Mouse (Mus musculus): ENCODE results near the gene Slc29a2.
"Not testable (repeated sequence)": the region's sequence is repeated elsewhere in the genome, so short reads cannot be mapped to it uniquely, and the experiment has no call there.

Slc29a2 gene

GRCm38 (mm10) chr19:5023621-5024479 lies at the start of gene Slc29a2:
Slc29a2 (plus strand) TSS chr19:5023860.
- DNase-seq (ENCODE audit: low spot score in 2 of 2) = peak; percentile 88 to 91

GRCm38 (mm10) chr19:4981767-4982166 lies 41.9 kb upstream of the Slc29a2 start:
- peak in 1 of 2 experiments; percentile 81 for DNase-seq (ENCODE audit: low spot score in 2 of 2)

GRCm38 (mm10) chr19:4989013-4989412 lies 34.6 kb upstream of the Slc29a2 start:
- peak; percentile 73 to 74 for DNase-seq (ENCODE audit: low spot score in 2 of 2)

GRCm38 (mm10) chr19:4989434-4990255 lies 34.0 kb upstream of the Slc29a2 start:
- DNase-seq (ENCODE audit: low spot score in 2 of 2) = peak; percentile 83 to 86

- no peak for DNase-seq (ENCODE audit: low spot score in 2 of 2)
Observed at GRCm38 (mm10) chr19:4990256-4990625, 33.4 kb upstream of the Slc29a2 start, which contains the start of gene Npas4. Npas4 (minus strand) TSS chr19:4990316.

GRCm38 (mm10) chr19:4990716-4991115 lies 32.9 kb upstream of the Slc29a2 start:
- DNase-seq (ENCODE audit: low spot score in 2 of 2) = peak; percentile 54 to 59

GRCm38 (mm10) chr19:4992371-4992770 lies 31.3 kb upstream of the Slc29a2 start:
- DNase-seq (ENCODE audit: low spot score in 2 of 2) = no peak

GRCm38 (mm10) chr19:4992904-4993303 lies 30.8 kb upstream of the Slc29a2 start:
- peak; percentile 81 to 92 for DNase-seq (ENCODE audit: low spot score in 2 of 2)

GRCm38 (mm10) chr19:4994043-4994442 lies 29.6 kb upstream of the Slc29a2 start:
- DNase-seq (ENCODE audit: low spot score in 2 of 2) = peak; percentile 83 to 92

- DNase-seq (ENCODE audit: low spot score in 2 of 2) = peak; percentile 61 to 81
Observed at GRCm38 (mm10) chr19:4999445-5000140, 24.1 kb upstream of the Slc29a2 start.

GRCm38 (mm10) chr19:5001666-5002406 lies 21.8 kb upstream of the Slc29a2 start:
- DNase-seq (ENCODE audit: low spot score in 2 of 2) = peak; percentile 94 to 97

GRCm38 (mm10) chr19:5003644-5004043 lies 20.0 kb upstream of the Slc29a2 start:
- DNase-seq (ENCODE audit: low spot score in 2 of 2) = not testable (repeated sequence)

GRCm38 (mm10) chr19:5004925-5005324 lies 18.7 kb upstream of the Slc29a2 start:
- DNase-seq (ENCODE audit: low spot score in 2 of 2) = no peak

- DNase-seq (ENCODE audit: low spot score in 2 of 2) = no peak
Observed at GRCm38 (mm10) chr19:5013138-5013537, 10.5 kb upstream of the Slc29a2 start.

GRCm38 (mm10) chr19:5014961-5015398 lies 8.7 kb upstream of the Slc29a2 start:
- DNase-seq (ENCODE audit: low spot score in 2 of 2) = peak in 1 of 2 experiments; percentile 35

GRCm38 (mm10) chr19:5016221-5016742 lies 7.4 kb upstream of the Slc29a2 start:
- DNase-seq (ENCODE audit: low spot score in 2 of 2) = no peak

GRCm38 (mm10) chr19:5016782-5017181 lies 6.9 kb upstream of the Slc29a2 start:
- DNase-seq (ENCODE audit: low spot score in 2 of 2) = peak; percentile 38 to 62

GRCm38 (mm10) chr19:5017611-5018010 lies 6.0 kb upstream of the Slc29a2 start:
- DNase-seq (ENCODE audit: low spot score in 2 of 2) = no peak

- no peak for DNase-seq (ENCODE audit: low spot score in 2 of 2)
Observed at GRCm38 (mm10) chr19:5018191-5018590, 5.5 kb upstream of the Slc29a2 start.

GRCm38 (mm10) chr19:5021416-5021815 lies 2.2 kb upstream of the Slc29a2 start:
- no peak for DNase-seq (ENCODE audit: low spot score in 2 of 2)

- DNase-seq (ENCODE audit: low spot score in 2 of 2) = no peak
Observed at GRCm38 (mm10) chr19:5026111-5026510, 2.5 kb downstream of the Slc29a2 start.
